Mouse (Mus musculus) MEL (cell line): ENCODE measurements around the gene Tgm5. TPM values are rescaled to one million over a fixed set of nuclear protein-coding genes. Genes with fewer than 3 reads are reported as not detected.

Experiments used
- DNase-seq: peaks from one replicate; pipeline ENCODE4 v3.0.0; 2011; ENCODE audit warnings: low read depth, low spot score
- H3K27ac ChIP-seq: 2 replicates; pipeline ENCODE4 v1.5.1; 2012; ENCODE audit warnings: low read depth, mild to moderate bottlenecking, control low read depth, low read length, moderate library complexity; ENCODE audit not compliant: control insufficient read depth
- H3K27me3 ChIP-seq, 2 experiments: fragments of 150-350 bp in 1 of 2; sonication (generic) in 1 of 2; 2 replicates each; pipeline ENCODE4 v1.6.1; 2012; ENCODE audit warnings: low read length in 2 of 2, mild to moderate bottlenecking in 2 of 2, improper control_type of control experiment in 1 of 2, moderate library complexity in 1 of 2; ENCODE audit not compliant: insufficient read depth in 2 of 2, control insufficient read depth in 1 of 2
- H3K36me3 ChIP-seq, 2 experiments: 2 replicates each; pipeline ENCODE4 v1.6.1; 2012 to 2014; ENCODE audit warnings: low read length in 2 of 2, improper control_type of control experiment in 1 of 2, inconsistent platforms in 1 of 2, mild to moderate bottlenecking in 1 of 2; ENCODE audit not compliant: insufficient read depth in 2 of 2, control insufficient read depth in 1 of 2
- H3K4me1 ChIP-seq, 2 experiments: fragments of 150-350 bp in 1 of 2; sonication (generic) in 1 of 2; 2 replicates each; pipeline ENCODE4 v1.6.1; 2012; ENCODE audit warnings: low read length in 2 of 2, improper control_type of control experiment in 1 of 2, mild to moderate bottlenecking in 1 of 2; ENCODE audit not compliant: insufficient read depth in 2 of 2, control insufficient read depth in 1 of 2
- H3K4me3 ChIP-seq, 2 experiments: fragments of 150-350 bp in 1 of 2; sonication (generic) in 1 of 2; 2 replicates each; pipeline ENCODE4 v1.5.1; 2012; ENCODE audit warnings: low read depth in 2 of 2, low read length in 2 of 2, mild to moderate bottlenecking in 2 of 2, moderate library complexity in 2 of 2, control low read depth in 1 of 2, improper control_type of control experiment in 1 of 2; ENCODE audit not compliant: control insufficient read depth in 1 of 2, insufficient read depth in 1 of 2
- H3K79me2 ChIP-seq: 2 replicates; pipeline ENCODE4 v1.6.1; 2012; ENCODE audit warnings: mild to moderate bottlenecking, low read length, moderate library complexity; ENCODE audit not compliant: control insufficient read depth, poor library complexity, insufficient read depth
- H3K9ac ChIP-seq: 2 replicates; pipeline ENCODE4 v1.6.1; 2012; ENCODE audit warnings: low read depth, mild to moderate bottlenecking, control low read depth, low read length, moderate library complexity; ENCODE audit not compliant: control insufficient read depth, poor library complexity, severe bottlenecking
- H3K9me3 ChIP-seq: fragments of 150-350 bp; sonication (generic); replicated peaks from 2 replicates; pipeline ENCODE4 v1.6.1; 2012; ENCODE audit warnings: mild to moderate bottlenecking, low read length, improper control_type of control experiment, moderate library complexity; ENCODE audit not compliant: insufficient read depth
- CHD2 ChIP-seq: IDR thresholded peaks from 2 replicates; pipeline ENCODE4 v1.6.1; 2011; ENCODE audit warnings: low read length, improper control_type of control experiment
- CTCF ChIP-seq, 3 experiments: IDR thresholded peaks in 2 of 3; conservative IDR thresholded peaks in 1 of 3; 2 replicates each; pipeline ENCODE4 v1.5.1; 2011 to 2012; ENCODE audit warnings: low read length in 3 of 3, low read depth in 2 of 3, mild to moderate bottlenecking in 2 of 3, improper control_type of control experiment in 1 of 3, inconsistent platforms in 1 of 3, mixed read lengths in 1 of 3, moderate library complexity in 1 of 3; ENCODE audit not compliant: control insufficient read depth in 1 of 3, insufficient read depth in 1 of 3, poor library complexity in 1 of 3, severe bottlenecking in 1 of 3
- E2F4 ChIP-seq: IDR thresholded peaks from 2 replicates; pipeline ENCODE4 v1.6.1; 2011; ENCODE audit warnings: low read depth, low read length, improper control_type of control experiment, borderline replicate concordance
- ELF1 ChIP-seq: IDR thresholded peaks from 2 replicates; pipeline ENCODE4 v1.6.1; 2014; ENCODE audit warnings: low read depth, mild to moderate bottlenecking, inconsistent platforms, low read length, improper control_type of control experiment, moderate library complexity
- GABPA ChIP-seq: IDR thresholded peaks from 2 replicates; pipeline ENCODE4 v1.6.1; 2012; ENCODE audit warnings: low read depth, mild to moderate bottlenecking, inconsistent platforms, low read length, improper control_type of control experiment, moderate library complexity
- HCFC1 ChIP-seq: IDR thresholded peaks from 2 replicates; pipeline ENCODE4 v1.6.1; 2012; ENCODE audit warnings: low read depth, mild to moderate bottlenecking, inconsistent platforms, low read length, improper control_type of control experiment, moderate library complexity
- JUND ChIP-seq: IDR thresholded peaks from 2 replicates; pipeline ENCODE4 v1.6.1; 2011; ENCODE audit warnings: low read depth, mild to moderate bottlenecking, improper control_type of control experiment, low read length
- MAFK ChIP-seq: IDR thresholded peaks from 2 replicates; pipeline ENCODE4 v1.6.1; 2011; ENCODE audit warnings: low read depth, mild to moderate bottlenecking, low read length, improper control_type of control experiment, borderline replicate concordance
- MAZ ChIP-seq: IDR thresholded peaks from 2 replicates; pipeline ENCODE4 v1.6.1; 2012; ENCODE audit warnings: low read depth, mild to moderate bottlenecking, inconsistent platforms, low read length, improper control_type of control experiment
- MEF2A ChIP-seq: IDR thresholded peaks from 2 replicates; pipeline ENCODE4 v1.6.1; 2014; ENCODE audit warnings: low read depth, mild to moderate bottlenecking, inconsistent platforms, low read length, improper control_type of control experiment; ENCODE audit not compliant: poor library complexity, insufficient replicate concordance, severe bottlenecking; ENCODE audit errors: extremely low read depth
- MYB ChIP-seq: IDR thresholded peaks from 2 replicates; pipeline ENCODE4 v1.6.1; 2011; ENCODE audit warnings: mild to moderate bottlenecking, low read depth, low read length, improper control_type of control experiment
- MYC ChIP-seq: IDR thresholded peaks from 2 replicates; pipeline ENCODE4 v1.6.1; 2011; ENCODE audit warnings: low read depth, mild to moderate bottlenecking, low read length, improper control_type of control experiment, moderate library complexity
- NELFE ChIP-seq: IDR thresholded peaks from 2 replicates; pipeline ENCODE4 v1.6.1; 2011; ENCODE audit warnings: low read depth, low read length, improper control_type of control experiment
- NRF1 ChIP-seq: IDR thresholded peaks from 2 replicates; pipeline ENCODE4 v1.6.1; 2014; ENCODE audit warnings: low read depth, mild to moderate bottlenecking, inconsistent platforms, low read length, improper control_type of control experiment, moderate library complexity; ENCODE audit not compliant: poor library complexity, insufficient read depth, severe bottlenecking
- POLR2AphosphoS5 ChIP-seq: IDR thresholded peaks from 2 replicates; pipeline ENCODE4 v1.6.1; 2012; ENCODE audit warnings: low read depth, borderline replicate concordance, mild to moderate bottlenecking, inconsistent platforms, low read length, moderate library complexity, mixed read lengths
- RCOR1 ChIP-seq: IDR thresholded peaks from 2 replicates; pipeline ENCODE4 v1.6.1; 2012; ENCODE audit warnings: low read depth, mild to moderate bottlenecking, inconsistent platforms, low read length, improper control_type of control experiment
- SMC3 ChIP-seq: IDR thresholded peaks from 2 replicates; pipeline ENCODE4 v1.6.1; 2011; ENCODE audit warnings: low read depth, low read length, improper control_type of control experiment
- TBP ChIP-seq: IDR thresholded peaks from 2 replicates; pipeline ENCODE4 v1.8.0; 2011; ENCODE audit warnings: low read depth, low read length, improper control_type of control experiment
- TCF12 ChIP-seq: IDR thresholded peaks from 2 replicates; pipeline ENCODE4 v1.6.1; 2014; ENCODE audit warnings: low read depth, mild to moderate bottlenecking, inconsistent platforms, low read length, improper control_type of control experiment, moderate library complexity
- UBTF ChIP-seq: IDR thresholded peaks from 2 replicates; pipeline ENCODE4 v1.6.1; 2012; ENCODE audit warnings: low read depth, mild to moderate bottlenecking, inconsistent platforms, low read length, improper control_type of control experiment, moderate library complexity, borderline replicate concordance; ENCODE audit not compliant: insufficient read depth
- USF2 ChIP-seq, 2 experiments: IDR thresholded peaks; 2 replicates each; pipeline ENCODE4 v1.6.1; 2011 to 2012; ENCODE audit warnings: improper control_type of control experiment in 2 of 2, low read length in 2 of 2, borderline replicate concordance in 1 of 2, inconsistent platforms in 1 of 2, low read depth in 1 of 2, mild to moderate bottlenecking in 1 of 2; ENCODE audit not compliant: insufficient read depth in 1 of 2
- ZMIZ1 ChIP-seq: IDR thresholded peaks from 2 replicates; pipeline ENCODE4 v1.6.1; 2012; ENCODE audit warnings: low read depth, mild to moderate bottlenecking, inconsistent platforms, low read length, improper control_type of control experiment, moderate library complexity
- ZNF384 ChIP-seq: IDR thresholded peaks from 2 replicates; pipeline ENCODE4 v1.6.1; 2012; ENCODE audit warnings: low read depth, mild to moderate bottlenecking, inconsistent platforms, low read length, improper control_type of control experiment
- polyA plus RNA-seq, 2 experiments: library from polyadenylated mRNA; stranded (reverse) in 1 of 2; unstranded in 1 of 2; fragments of >175 nt in 1 of 2; fragments of >200 nt in 1 of 2; gene quantifications; 2 replicates each; pipeline versions ENCODE4 v1.2.1 to v1.2.4; 2012; ENCODE audit warnings: low replicate concordance in 2 of 2, low read depth in 1 of 2; ENCODE audit not compliant: insufficient read length in 2 of 2, insufficient read depth in 1 of 2, missing spikeins in 1 of 2
- total RNA-seq: library from RNA; depleted of rRNA; stranded (reverse); fragments of 300-350 nt; gene quantifications from 2 replicates; pipeline ENCODE4 v1.2.3, GENCODE M21; 2012

Gene Tgm5
- total and polyA plus RNA-seq, 3 experiments = not detected

GRCm38 (mm10) chr2:121006986-121007385, 78.7 kb downstream of the Tgm5 start:
- H3K27ac ChIP-seq = no peak overlapping the region
- DNase-seq = no peak
- peaks cover 4% of the 10 kb centered on the region for H3K79me2 ChIP-seq

GRCm38 (mm10) chr2:121004018-121004811, 81.4 kb downstream of the Tgm5 start:
- Histone ChIP-seq H3K9me3 (no peaks in the 10 kb centered on the region), H3K9ac (no peak overlapping the region), H3K27ac (no peak overlapping the region), H3K27me3 (no peaks in the 10 kb centered on the region), H3K4me1 (peaks cover 0 to 3% of the 10 kb centered on the region in 2 experiments; a peak in 1 of 4 replicates), H3K79me2 (peaks cover 2% of the 10 kb centered on the region), H3K36me3 (peaks cover 0 to 2% of the 10 kb centered on the region in 2 experiments; a peak in 2 of 4 replicates)
- DNase-seq = no peak
- TF ChIP-seq TBP (no peak), E2F4 (no peak), JUND (no peak), ZMIZ1 (no peak), POLR2AphosphoS5 (no peak), TCF12 (no peak)
- TF ChIP-seq, all 39 proteins: peak for 0
- H3K4me3 ChIP-seq = no peak overlapping the region

More at GRCm38 (mm10) chr2:121006986-121007385, 78.7 kb downstream of the Tgm5 start:
- TF ChIP-seq MEF2A = no peak
- TF ChIP-seq CHD2 = no peak
- TF ChIP-seq SMC3 = no peak
- TF ChIP-seq HCFC1 = no peak
- no peak for TF ChIP-seq NELFE
- TF ChIP-seq NRF1 = no peak
- TF ChIP-seq CTCF (IDR thresholded peaks at IDR 0.05 in 2 of 3, conservative IDR thresholded peaks at IDR 0.05 in 1 of 3; ENCODE audit: control insufficient read depth in 1 of 3, insufficient read depth in 1 of 3, low read depth in 2 of 3, low read length in 3 of 3, poor library complexity in 1 of 3, severe bottlenecking in 1 of 3) = no peak
- no peak for TF ChIP-seq E2F4
- TF ChIP-seq USF2 (IDR thresholded peaks at IDR 0.05; ENCODE audit: borderline replicate concordance in 1 of 2, insufficient read depth in 1 of 2, low read depth in 1 of 2, low read length in 2 of 2) = no peak
- TF ChIP-seq MAFK = no peak
- TF ChIP-seq MAZ = no peak
- no peak for TF ChIP-seq JUND
- TF ChIP-seq UBTF = no peak
- no peak for TF ChIP-seq MYB
- no peak for TF ChIP-seq ELF1
- no peak for TF ChIP-seq ZNF384
- no peak for TF ChIP-seq GABPA
- no peak for TF ChIP-seq RCOR1
- TF ChIP-seq MYC = no peak
- Histone ChIP-seq H3K4me1 (peaks cover 0 to 3% of the 10 kb centered on the region in 2 experiments; a peak in 2 of 4 replicates), H3K4me3 (no peak overlapping the region), H3K27me3 (no peaks in the 10 kb centered on the region), H3K9ac (no peak overlapping the region), H3K36me3 (peaks cover 0 to 6% of the 10 kb centered on the region in 2 experiments; a peak in 2 of 4 replicates), H3K9me3 (no peaks in the 10 kb centered on the region)
